Mouse (Mus musculus): Measurements from ENCODE around the gene Noc4l. TPM values are rescaled to one million over a fixed set of nuclear protein-coding genes. Genes with fewer than 3 reads are reported as not detected.

Gene Noc4l
- 57.0 and 57.3 TPM in 2 replicates for polyA plus RNA-seq (2015; fragmentation: Nextera tagmentation; extraction: Ambion mirVana)

DNA sequence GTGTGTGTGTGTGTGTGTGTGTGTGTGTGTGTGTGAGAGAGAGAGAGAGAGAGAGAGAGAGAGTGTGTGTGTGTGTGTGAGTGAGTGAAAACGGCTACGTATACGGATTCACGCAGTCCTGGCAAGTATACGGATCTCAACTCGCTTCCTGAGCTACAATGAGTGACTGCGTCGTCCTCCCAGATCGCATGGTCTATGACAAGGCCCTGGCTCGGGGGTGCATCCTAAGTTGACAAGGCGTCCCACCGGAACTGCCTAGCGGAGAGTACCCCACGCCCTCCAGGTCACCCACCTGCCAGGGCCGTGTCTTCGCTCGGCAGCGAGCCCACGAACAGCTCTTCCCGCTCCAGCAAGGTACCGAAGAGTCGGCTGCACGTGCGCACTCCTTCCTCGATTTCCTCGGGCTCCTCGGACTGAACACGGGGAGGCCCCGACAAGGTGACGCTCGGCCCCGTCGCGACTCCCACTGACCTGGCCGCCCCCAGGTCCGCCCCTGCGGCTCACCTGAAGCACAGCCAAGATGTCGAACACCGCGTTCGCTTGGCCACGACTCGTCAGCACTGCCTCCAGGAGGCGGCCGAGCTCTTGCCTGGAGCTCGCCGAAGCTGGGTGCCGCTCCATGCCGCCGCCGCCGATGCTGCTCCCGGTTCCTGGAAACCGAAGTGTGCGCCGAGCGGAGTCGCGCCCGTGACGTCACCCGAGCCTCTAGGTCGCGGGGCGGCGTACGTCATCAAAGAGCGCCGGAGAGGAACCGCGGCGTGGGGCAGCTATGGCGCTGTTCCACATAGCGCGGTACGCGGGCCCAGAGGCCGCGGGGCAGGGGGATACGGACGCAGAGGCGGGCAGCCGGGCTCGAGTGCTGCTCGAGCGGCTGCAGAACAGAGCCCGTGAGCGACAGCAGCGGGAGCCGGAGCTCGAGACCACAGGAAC is at the start of gene Noc4l, which contains the start of gene Ddx51:
Gene Noc4l, minus strand, starts transcription at position 699 of the 930 bp plus-strand sequence.
Gene Ddx51, plus strand, starts transcription at position 733 of the 930 bp plus-strand sequence.
- Histone ChIP-seq H3K9ac (peak within 1 kb of the TSS; percentile 79), H3K9me3 (no peaks in the 10 kb centered on the region), H3K27me3 (replicated peaks) (no peaks in the 10 kb centered on the region), H3K27ac (0 out of 2 replicates have a peak within 1 kb of the TSS, but pooled peaks have one; percentile 25), H3K4me2 (replicated peaks) (peak within 1 kb of the TSS; percentile 84), H3K4me1 (replicated peaks) (peaks cover 6% of the 10 kb centered on the region), H3K36me3 (peaks cover 60% of the 10 kb centered on the region), H3K4me3 (replicated peaks) (peak within 1 kb of the TSS; percentile 95)
- ATAC-seq = peak; percentile 93
- 1% methylated on average over 91 of the region's 91 CpGs for WGBS

DNA sequence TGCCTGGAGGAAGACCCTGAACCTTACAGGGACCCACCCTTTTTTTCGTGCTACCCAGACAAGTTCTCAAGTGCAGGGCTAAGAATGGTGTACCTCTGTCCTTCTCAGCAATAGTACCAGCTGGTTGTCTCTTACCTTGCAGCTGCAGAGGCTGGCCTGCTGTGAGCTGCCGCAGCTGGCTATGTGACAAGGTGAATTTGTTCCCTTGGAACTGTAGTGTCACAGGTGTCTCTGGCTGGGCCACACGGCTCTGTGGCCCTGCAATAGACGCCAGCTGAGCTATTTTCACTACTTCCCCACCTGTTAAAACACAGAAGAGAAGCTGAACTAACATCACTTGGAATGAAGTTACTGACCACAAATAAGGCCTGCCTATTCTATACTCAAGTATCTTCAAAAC is 45.4 kb upstream of the Noc4l start:
- Histone ChIP-seq H3K4me3 (replicated peaks) (no peak overlapping the region), H3K9ac (no peak overlapping the region), H3K27ac (no peak overlapping the region), H3K4me2 (replicated peaks) (no peak overlapping the region), H3K27me3 (replicated peaks) (no peaks in the 10 kb centered on the region), H3K36me3 (peaks cover 55% of the 10 kb centered on the region), H3K9me3 (no peaks in the 10 kb centered on the region), H3K4me1 (replicated peaks) (no peaks in the 10 kb centered on the region)
- ATAC-seq = no peak
- 88% methylated on average over 4 of the region's 4 CpGs for WGBS

GRCm38 (mm10) chr5:110682041-110682440 is 28.8 kb upstream of the Noc4l start:
- peaks cover 46% of the 10 kb centered on the region for H3K36me3 ChIP-seq
- H3K27me3 ChIP-seq (replicated peaks) = no peaks in the 10 kb centered on the region
- no peaks in the 10 kb centered on the region for H3K9me3 ChIP-seq
- no peak overlapping the region for H3K4me3 ChIP-seq (replicated peaks)
- H3K27ac ChIP-seq = no peak overlapping the region
- 90% methylated on average over 8 of the region's 8 CpGs for WGBS
- no peak for ATAC-seq
- no peaks in the 10 kb centered on the region for H3K4me1 ChIP-seq (replicated peaks)
- H3K9ac ChIP-seq = no peak overlapping the region
- H3K4me2 ChIP-seq (replicated peaks) = no peak overlapping the region

- no peaks in the 10 kb centered on the region for H3K4me1 ChIP-seq (replicated peaks)
- no peak overlapping the region for H3K4me2 ChIP-seq (replicated peaks)
- no peaks in the 10 kb centered on the region for H3K9me3 ChIP-seq
- no peak for ATAC-seq
- no peak overlapping the region for H3K9ac ChIP-seq
- no peak overlapping the region for H3K4me3 ChIP-seq (replicated peaks)
- H3K27ac ChIP-seq = no peak overlapping the region
- H3K27me3 ChIP-seq (replicated peaks) = no peaks in the 10 kb centered on the region
- peaks cover 44% of the 10 kb centered on the region for H3K36me3 ChIP-seq
- 69% methylated on average over 6 of the region's 6 CpGs for WGBS
Measured at GRCm38 (mm10) chr5:110665486-110666121, 12.4 kb upstream of the Noc4l start.

DNA sequence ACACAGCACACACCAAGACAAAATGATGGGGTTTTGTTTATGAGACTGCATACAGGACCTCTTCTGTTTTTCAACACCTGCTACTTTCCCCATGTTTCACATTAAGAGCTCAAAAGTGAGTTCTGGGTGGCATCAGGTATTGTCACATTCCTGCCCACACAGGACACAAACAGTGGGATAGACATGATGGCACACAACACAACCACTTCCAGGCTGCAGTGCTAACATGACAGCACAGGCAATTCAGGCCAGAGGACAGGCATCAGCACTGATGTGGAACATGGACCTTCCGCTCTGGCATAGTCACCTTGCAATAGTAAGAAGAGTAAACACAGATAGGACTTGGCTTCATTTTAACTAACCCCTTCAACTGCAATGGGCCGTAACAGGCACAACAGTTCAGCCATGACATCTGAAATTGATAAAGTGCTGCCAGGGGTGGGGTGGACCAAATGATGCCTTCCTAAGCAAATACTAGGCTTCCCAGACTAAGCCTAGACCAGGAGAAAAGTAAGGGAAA is 11.6 kb upstream of the Noc4l start:
- Histone ChIP-seq H3K27me3 (replicated peaks) (no peaks in the 10 kb centered on the region), H3K27ac (no peak overlapping the region), H3K4me2 (replicated peaks) (no peak overlapping the region), H3K9ac (no peak overlapping the region), H3K36me3 (peaks cover 39% of the 10 kb centered on the region), H3K4me1 (replicated peaks) (no peaks in the 10 kb centered on the region), H3K9me3 (no peaks in the 10 kb centered on the region), H3K4me3 (replicated peaks) (no peak overlapping the region)
- WGBS = 78% methylated on average over 2 of the region's 2 CpGs
- no peak for ATAC-seq

GRCm38 (mm10) chr5:110664041-110664440 is 10.8 kb upstream of the Noc4l start:
- H3K4me3 ChIP-seq (replicated peaks) = no peak overlapping the region
- H3K9me3 ChIP-seq = no peaks in the 10 kb centered on the region
- ATAC-seq = no peak
- H3K4me2 ChIP-seq (replicated peaks) = no peak overlapping the region
- H3K9ac ChIP-seq = no peak overlapping the region
- no peaks in the 10 kb centered on the region for H3K4me1 ChIP-seq (replicated peaks)
- H3K27ac ChIP-seq = no peak overlapping the region
- peaks cover 40% of the 10 kb centered on the region for H3K36me3 ChIP-seq
- no peaks in the 10 kb centered on the region for H3K27me3 ChIP-seq (replicated peaks)
- 88% methylated on average over 2 of the region's 2 CpGs for WGBS

- peaks cover 48% of the 10 kb centered on the region for H3K36me3 ChIP-seq
- no peak overlapping the region for H3K9ac ChIP-seq
- H3K27ac ChIP-seq = no peak overlapping the region
- no peak overlapping the region for H3K4me3 ChIP-seq (replicated peaks)
- H3K4me2 ChIP-seq (replicated peaks) = no peak overlapping the region
- no peak for ATAC-seq
- no peaks in the 10 kb centered on the region for H3K27me3 ChIP-seq (replicated peaks)
- H3K9me3 ChIP-seq = no peaks in the 10 kb centered on the region
- H3K4me1 ChIP-seq (replicated peaks) = no peaks in the 10 kb centered on the region
Measured at GRCm38 (mm10) chr5:110659682-110660081, 6.5 kb upstream of the Noc4l start.

DNA sequence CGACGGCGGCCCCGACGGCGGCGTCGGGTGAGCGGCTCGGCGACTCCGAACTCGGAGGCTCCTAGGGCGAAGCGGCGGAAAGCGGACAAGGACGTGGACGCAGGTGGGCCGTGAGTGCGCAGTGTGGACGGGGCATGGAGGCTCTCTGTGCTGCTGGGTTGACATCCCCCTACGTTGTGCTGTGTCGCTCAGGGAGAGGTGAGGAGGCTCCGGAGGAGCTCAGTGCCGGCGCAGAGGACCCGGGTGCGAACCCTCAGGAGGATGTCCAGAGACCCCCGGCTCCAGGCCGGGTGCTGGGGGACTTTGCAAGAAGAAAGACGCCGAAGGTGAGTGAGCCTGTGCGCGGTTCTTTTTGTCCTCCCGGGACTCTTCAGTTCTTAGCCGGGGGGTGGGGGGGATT is 469 bp upstream of the Noc4l start:
- under 1% methylated on average over 34 of the region's 37 CpGs for WGBS
- H3K27me3 ChIP-seq (replicated peaks) = no peaks in the 10 kb centered on the region
- peak overlapping the region; percentile 95 for H3K4me3 ChIP-seq (replicated peaks)
- H3K27ac ChIP-seq = 0 out of 2 replicates have a peak overlapping the region, but pooled peaks have one; percentile 25
- H3K9me3 ChIP-seq = no peaks in the 10 kb centered on the region
- ATAC-seq = peak; percentile 66
- peaks cover 6% of the 10 kb centered on the region for H3K4me1 ChIP-seq (replicated peaks)
- H3K36me3 ChIP-seq = peaks cover 56% of the 10 kb centered on the region
- H3K9ac ChIP-seq = peak overlapping the region; percentile 79
- H3K4me2 ChIP-seq (replicated peaks) = peak overlapping the region; percentile 84

- Histone ChIP-seq H3K27me3 (replicated peaks) (no peaks in the 10 kb centered on the region), H3K4me1 (replicated peaks) (no peaks in the 10 kb centered on the region), H3K9me3 (no peaks in the 10 kb centered on the region), H3K4me3 (replicated peaks) (no peak overlapping the region), H3K27ac (no peak overlapping the region), H3K36me3 (peaks cover 46% of the 10 kb centered on the region), H3K4me2 (replicated peaks) (no peak overlapping the region), H3K9ac (no peak overlapping the region)
- no peak for ATAC-seq
Measured at GRCm38 (mm10) chr5:110646377-110646776, 6.8 kb downstream of the Noc4l start.

DNA sequence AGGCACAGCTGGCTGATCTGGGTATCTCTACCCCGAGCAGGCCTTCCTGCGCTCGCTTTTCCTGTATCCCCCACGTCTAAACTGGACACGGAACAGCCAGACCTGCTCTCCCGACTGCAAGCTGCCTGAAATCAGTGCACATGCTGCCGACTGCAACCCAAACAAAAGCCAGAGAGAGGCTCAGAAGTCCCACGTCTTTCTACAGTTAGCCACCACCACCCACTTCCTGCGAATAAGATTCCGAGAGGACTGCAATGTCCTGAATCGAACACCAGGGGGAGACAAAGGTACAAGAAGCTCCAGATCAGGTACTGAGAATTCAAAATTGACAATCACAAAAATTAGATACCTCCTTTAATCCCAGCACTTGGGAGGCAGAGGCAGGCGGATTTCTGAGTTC is 13.8 kb downstream of the Noc4l start:
- WGBS = 20% methylated on average over 12 of the region's 12 CpGs
- Histone ChIP-seq H3K9ac (0 out of 2 replicates have a peak overlapping the region, but pooled peaks have one; percentile 24), H3K27ac (no peak overlapping the region), H3K4me1 (replicated peaks) (no peaks in the 10 kb centered on the region), H3K36me3 (no peaks in the 10 kb centered on the region), H3K9me3 (no peaks in the 10 kb centered on the region), H3K4me2 (replicated peaks) (peak overlapping the region; percentile 53), H3K27me3 (replicated peaks) (no peaks in the 10 kb centered on the region), H3K4me3 (replicated peaks) (no peak overlapping the region)
- peak; percentile 41 for ATAC-seq

- Histone ChIP-seq H3K36me3 (no peaks in the 10 kb centered on the region), H3K4me3 (replicated peaks) (no peak overlapping the region), H3K4me2 (replicated peaks) (no peak overlapping the region), H3K9me3 (no peaks in the 10 kb centered on the region), H3K9ac (no peak overlapping the region), H3K27me3 (replicated peaks) (no peaks in the 10 kb centered on the region), H3K27ac (no peak overlapping the region), H3K4me1 (replicated peaks) (no peaks in the 10 kb centered on the region)
- no peak for ATAC-seq
- WGBS = 68% methylated on average over 7 of the region's 7 CpGs
Measured at GRCm38 (mm10) chr5:110638306-110639074, 14.7 kb downstream of the Noc4l start.
